Mouse (Mus musculus): Measurements from ENCODE around the gene Fsd1. TPM values are rescaled to one million over a fixed set of nuclear protein-coding genes. Genes with fewer than 3 reads are reported as not detected.

Gene Fsd1
- polyA plus RNA-seq, 1 experiment from 2014 or later, result 3.5 TPM

DNA sequence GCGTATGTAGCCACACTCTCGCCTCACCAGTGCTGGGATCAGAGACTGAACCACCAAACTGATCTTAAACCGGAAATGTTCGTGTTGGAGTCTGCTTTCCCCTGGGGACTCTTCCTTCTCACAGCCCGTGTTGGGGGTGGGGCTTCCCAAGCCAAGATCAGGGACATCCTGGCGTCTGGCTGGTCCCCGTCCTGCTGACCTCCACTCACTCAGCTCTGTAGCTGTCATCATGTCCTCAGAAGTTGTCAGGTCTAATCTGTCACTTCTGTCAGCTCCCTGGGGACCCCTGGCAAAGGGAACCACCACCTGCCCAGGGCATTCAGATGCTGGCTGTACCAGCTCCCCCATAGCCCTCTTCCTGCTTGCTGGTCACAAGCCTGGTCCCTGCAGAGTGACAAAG, 18.1 kb upstream of the Fsd1 start:
- Histone ChIP-seq H3K9ac (ENCODE audit: low read length) (no peak overlapping the region), H3K4me1 (ENCODE audit: control insufficient read depth, insufficient read depth, low read length) (peaks cover 15% of the 10 kb centered on the region), H3K9me3 (replicated peaks; ENCODE audit: control insufficient read depth, low read length) (no peaks in the 10 kb centered on the region), H3K4me3 (ENCODE audit: low read length) (no peak overlapping the region), H3K27ac (ENCODE audit: low read length) (0 out of 2 replicates have a peak overlapping the region, but pooled peaks have one; percentile 25), H3K36me3 (ENCODE audit: control insufficient read depth, insufficient read depth) (peaks cover 16% of the 10 kb centered on the region), H3K27me3 (ENCODE audit: control insufficient read depth, insufficient read depth, low read length) (peaks cover 19% of the 10 kb centered on the region), H3K4me2 (ENCODE audit: low read depth, low read length) (no peak overlapping the region)
- peak; percentile 20; the same call in 1 of the 2 replicates for ATAC-seq (replicated peaks; ENCODE audit: extremely low read depth, insufficient read depth, low FRiP score)
- WGBS, result 31% methylated on average over 7 of the region's 7 CpGs

DNA sequence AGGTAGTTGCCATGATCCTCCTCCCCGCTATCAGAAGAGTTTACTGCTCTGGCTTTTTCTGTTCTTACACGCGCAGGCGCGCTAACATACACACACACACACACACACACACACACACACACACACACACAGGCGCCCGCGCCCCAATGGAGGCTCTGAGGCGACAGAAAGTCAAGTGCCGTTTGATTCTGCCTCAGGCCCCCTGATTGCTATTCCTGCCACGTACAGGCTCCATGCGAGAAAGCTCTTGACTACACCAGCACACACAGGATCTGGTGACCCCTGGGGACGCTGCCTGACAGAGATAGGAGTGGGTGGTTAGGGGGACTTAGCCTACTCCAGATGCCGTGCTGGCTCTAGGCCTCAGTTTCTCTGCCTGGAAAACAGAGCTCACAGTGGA, 16.7 kb upstream of the Fsd1 start:
- Histone ChIP-seq H3K9me3 (replicated peaks; ENCODE audit: control insufficient read depth, low read length) (no peaks in the 10 kb centered on the region), H3K27ac (ENCODE audit: low read length) (no peak overlapping the region), H3K27me3 (ENCODE audit: control insufficient read depth, insufficient read depth, low read length) (peaks cover 19% of the 10 kb centered on the region), H3K36me3 (ENCODE audit: control insufficient read depth, insufficient read depth) (peaks cover 16% of the 10 kb centered on the region), H3K9ac (ENCODE audit: low read length) (no peak overlapping the region), H3K4me2 (ENCODE audit: low read depth, low read length) (peak overlapping the region; percentile 10; the same call in 1 of the 2 replicates), H3K4me1 (ENCODE audit: control insufficient read depth, insufficient read depth, low read length) (peaks cover 15% of the 10 kb centered on the region), H3K4me3 (ENCODE audit: low read length) (no peak overlapping the region)
- 47% methylated on average over 14 of the region's 14 CpGs for WGBS
- no peak for ATAC-seq (replicated peaks; ENCODE audit: extremely low read depth, insufficient read depth, low FRiP score)

DNA sequence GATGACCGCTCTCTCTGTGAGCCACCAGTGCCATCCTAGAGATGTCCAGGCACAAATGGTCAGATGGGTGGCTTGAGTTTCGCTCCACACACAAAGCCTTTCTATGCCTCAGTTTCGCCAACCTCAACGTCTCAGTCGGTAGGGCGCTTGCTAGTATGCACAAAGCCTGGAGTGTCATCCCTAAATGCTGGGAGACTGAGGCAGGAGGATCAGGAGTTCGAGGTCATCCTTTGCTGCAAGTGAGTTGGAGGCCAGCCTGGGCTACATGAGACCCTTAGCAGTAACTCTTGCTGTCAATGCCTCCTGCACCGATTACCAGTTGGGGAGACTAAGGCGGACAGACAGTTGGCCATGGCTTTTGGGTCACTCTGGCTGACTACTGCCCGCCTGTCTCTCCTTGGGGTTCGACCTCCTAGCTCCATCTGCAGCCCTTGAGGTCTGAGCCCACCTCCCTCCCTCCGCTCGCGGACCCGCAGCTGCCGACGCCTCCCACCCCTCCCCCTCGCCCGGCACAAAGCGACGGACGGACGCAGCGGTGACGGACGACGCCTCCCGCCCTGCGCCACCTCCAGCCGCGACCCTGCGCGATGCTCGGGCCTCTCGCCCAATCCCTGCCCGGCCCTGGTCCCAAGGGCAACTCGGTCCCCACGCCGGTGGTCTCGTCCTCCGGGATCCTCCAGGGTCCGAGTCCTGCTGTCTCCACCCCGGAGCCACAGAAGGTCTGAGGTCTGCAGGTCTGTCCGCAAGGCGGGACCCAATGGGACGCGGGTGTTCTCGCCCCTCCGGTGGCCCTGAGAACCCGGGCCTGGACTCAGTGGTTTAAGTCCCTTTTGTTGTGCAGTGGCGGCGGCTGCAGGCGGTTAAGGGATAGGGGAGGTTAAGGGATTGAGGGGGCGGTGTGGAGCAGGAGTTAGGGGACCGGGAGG, 16.1 kb upstream of the Fsd1 start, which contains the start of gene Shd:
TSS of gene Shd (plus strand) at position 502 of the 926 bp plus-strand sequence.
- Histone ChIP-seq H3K36me3 (ENCODE audit: control insufficient read depth, insufficient read depth) (peaks cover 12% of the 10 kb centered on the region), H3K27ac (ENCODE audit: low read length) (no peak within 1 kb of the TSS), H3K9me3 (replicated peaks; ENCODE audit: control insufficient read depth, low read length) (no peaks in the 10 kb centered on the region), H3K4me2 (ENCODE audit: low read depth, low read length) (peak within 1 kb of the TSS; percentile 97), H3K4me1 (ENCODE audit: control insufficient read depth, insufficient read depth, low read length) (peaks cover 15% of the 10 kb centered on the region), H3K27me3 (ENCODE audit: control insufficient read depth, insufficient read depth, low read length) (peaks cover 19% of the 10 kb centered on the region), H3K9ac (ENCODE audit: low read length) (peak within 1 kb of the TSS; percentile 76), H3K4me3 (ENCODE audit: low read length) (peak within 1 kb of the TSS; percentile 61)
- 9% methylated on average over 55 of the region's 55 CpGs for WGBS
- no peak for ATAC-seq (replicated peaks; ENCODE audit: extremely low read depth, insufficient read depth, low FRiP score)

DNA sequence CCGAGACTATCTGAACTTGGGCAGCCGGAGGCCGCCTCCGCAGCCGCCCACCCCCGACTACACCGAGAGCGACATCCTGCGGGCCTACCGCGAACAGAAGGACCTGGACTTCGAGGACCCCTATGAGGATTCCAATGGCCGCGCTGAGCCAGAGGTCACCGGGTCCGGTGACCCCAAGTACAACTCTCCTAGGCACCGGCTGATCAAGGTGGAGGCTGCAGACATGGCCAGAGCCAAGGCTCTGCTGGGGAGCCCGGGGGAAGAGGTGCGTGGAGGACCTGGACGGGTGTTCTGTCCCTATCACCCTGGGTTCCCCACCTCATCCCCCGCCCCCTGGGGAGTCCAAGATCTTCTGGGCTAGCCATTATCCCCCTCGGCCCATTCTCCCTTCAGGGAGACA, 14.9 kb upstream of the Fsd1 start:
- no peak overlapping the region for H3K9ac ChIP-seq (ENCODE audit: low read length)
- WGBS, result 36% methylated on average over 22 of the region's 22 CpGs
- no peak overlapping the region for H3K4me3 ChIP-seq (ENCODE audit: low read length)
- ATAC-seq (replicated peaks; ENCODE audit: extremely low read depth, insufficient read depth, low FRiP score), result no peak
- no peak overlapping the region; the same call in 1 of the 2 replicates for H3K4me2 ChIP-seq (ENCODE audit: low read depth, low read length)
- H3K27ac ChIP-seq (ENCODE audit: low read length), result no peak overlapping the region
- H3K4me1 ChIP-seq (ENCODE audit: control insufficient read depth, insufficient read depth, low read length), result peaks cover 15% of the 10 kb centered on the region
- peaks cover 19% of the 10 kb centered on the region for H3K27me3 ChIP-seq (ENCODE audit: control insufficient read depth, insufficient read depth, low read length)
- no peaks in the 10 kb centered on the region for H3K9me3 ChIP-seq (replicated peaks; ENCODE audit: control insufficient read depth, low read length)
- H3K36me3 ChIP-seq (ENCODE audit: control insufficient read depth, insufficient read depth), result peaks cover 9% of the 10 kb centered on the region

- ATAC-seq (replicated peaks; ENCODE audit: extremely low read depth, insufficient read depth, low FRiP score), result peak; percentile 52; the same call in 1 of the 2 replicates
- 18% methylated on average over 13 of the region's 13 CpGs for WGBS
- H3K4me2 ChIP-seq (ENCODE audit: low read depth, low read length), result no peak overlapping the region
These were observed 9.9 kb upstream of the Fsd1 start for GRCm38 (mm10) chr17:55976255-55976862.

GRCm38 (mm10) chr17:55977301-55977700, 9.0 kb upstream of the Fsd1 start:
- no peak for ATAC-seq (replicated peaks; ENCODE audit: extremely low read depth, insufficient read depth, low FRiP score)
- peaks cover 6% of the 10 kb centered on the region for H3K27me3 ChIP-seq (ENCODE audit: control insufficient read depth, insufficient read depth, low read length)
- H3K4me2 ChIP-seq (ENCODE audit: low read depth, low read length), result no peak overlapping the region
- no peaks in the 10 kb centered on the region for H3K4me1 ChIP-seq (ENCODE audit: control insufficient read depth, insufficient read depth, low read length)
- H3K27ac ChIP-seq (ENCODE audit: low read length), result no peak overlapping the region
- 48% methylated on average over 3 of the region's 3 CpGs for WGBS
- H3K9ac ChIP-seq (ENCODE audit: low read length), result no peak overlapping the region
- no peaks in the 10 kb centered on the region for H3K9me3 ChIP-seq (replicated peaks; ENCODE audit: control insufficient read depth, low read length)
- H3K36me3 ChIP-seq (ENCODE audit: control insufficient read depth, insufficient read depth), result no peaks in the 10 kb centered on the region
- H3K4me3 ChIP-seq (ENCODE audit: low read length), result no peak overlapping the region

More at GRCm38 (mm10) chr17:55976255-55976862, 9.9 kb upstream of the Fsd1 start:
- Histone ChIP-seq H3K27ac (ENCODE audit: low read length) (no peak overlapping the region), H3K36me3 (ENCODE audit: control insufficient read depth, insufficient read depth) (no peaks in the 10 kb centered on the region), H3K4me3 (ENCODE audit: low read length) (no peak overlapping the region), H3K9me3 (replicated peaks; ENCODE audit: control insufficient read depth, low read length) (no peaks in the 10 kb centered on the region), H3K4me1 (ENCODE audit: control insufficient read depth, insufficient read depth, low read length) (no peaks in the 10 kb centered on the region), H3K27me3 (ENCODE audit: control insufficient read depth, insufficient read depth, low read length) (peaks cover 8% of the 10 kb centered on the region), H3K9ac (ENCODE audit: low read length) (no peak overlapping the region)

DNA sequence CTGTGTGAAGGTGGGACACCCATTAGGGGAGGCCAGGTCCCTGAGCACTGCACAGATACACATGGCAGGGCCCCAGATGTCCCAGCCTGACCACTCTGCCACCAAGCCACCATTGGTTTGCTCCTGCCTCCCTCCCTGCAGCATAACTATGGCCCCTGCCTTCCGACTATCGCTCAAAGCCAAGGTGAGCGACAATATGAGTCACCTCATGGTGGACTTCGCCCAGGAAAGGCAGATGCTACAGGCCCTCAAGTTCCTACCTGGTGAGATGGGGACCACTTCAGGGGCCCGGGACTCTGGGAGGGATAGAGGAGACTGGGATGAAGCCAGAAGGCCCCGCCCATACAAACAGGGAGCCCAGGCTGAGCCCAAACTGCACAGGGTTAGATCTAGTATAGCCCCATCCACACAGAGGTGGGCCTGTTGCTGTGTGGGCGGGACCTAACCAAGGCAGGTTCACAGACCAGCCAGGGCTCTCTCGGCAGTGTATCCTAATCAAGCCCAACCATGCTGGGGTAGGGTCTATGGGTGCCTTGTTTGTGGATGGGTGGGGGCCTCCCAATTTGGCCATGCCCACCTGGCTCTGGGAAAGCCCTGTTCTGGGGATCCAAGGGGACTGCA, 4.1 kb downstream of the Fsd1 start:
- no peak for ATAC-seq (replicated peaks; ENCODE audit: extremely low read depth, insufficient read depth, low FRiP score)
- H3K9me3 ChIP-seq (replicated peaks; ENCODE audit: control insufficient read depth, low read length), result no peaks in the 10 kb centered on the region
- no peaks in the 10 kb centered on the region for H3K4me1 ChIP-seq (ENCODE audit: control insufficient read depth, insufficient read depth, low read length)
- H3K9ac ChIP-seq (ENCODE audit: low read length), result no peak overlapping the region
- 69% methylated on average over 8 of the region's 8 CpGs for WGBS
- peaks cover 17% of the 10 kb centered on the region for H3K27me3 ChIP-seq (ENCODE audit: control insufficient read depth, insufficient read depth, low read length)
- no peak overlapping the region for H3K4me2 ChIP-seq (ENCODE audit: low read depth, low read length)
- H3K36me3 ChIP-seq (ENCODE audit: control insufficient read depth, insufficient read depth), result no peaks in the 10 kb centered on the region
- no peak overlapping the region for H3K27ac ChIP-seq (ENCODE audit: low read length)
- no peak overlapping the region for H3K4me3 ChIP-seq (ENCODE audit: low read length)

GRCm38 (mm10) chr17:55996007-55996406, 9.7 kb downstream of the Fsd1 start:
- Histone ChIP-seq H3K27ac (ENCODE audit: low read length) (no peak overlapping the region), H3K4me2 (ENCODE audit: low read depth, low read length) (no peak overlapping the region), H3K9me3 (replicated peaks; ENCODE audit: control insufficient read depth, low read length) (no peaks in the 10 kb centered on the region), H3K4me1 (ENCODE audit: control insufficient read depth, insufficient read depth, low read length) (no peaks in the 10 kb centered on the region; the same call in 1 of the 2 replicates), H3K27me3 (ENCODE audit: control insufficient read depth, insufficient read depth, low read length) (peaks cover 11% of the 10 kb centered on the region), H3K36me3 (ENCODE audit: control insufficient read depth, insufficient read depth) (no peaks in the 10 kb centered on the region), H3K4me3 (ENCODE audit: low read length) (no peak overlapping the region), H3K9ac (ENCODE audit: low read length) (no peak overlapping the region)
- no peak for ATAC-seq (replicated peaks; ENCODE audit: extremely low read depth, insufficient read depth, low FRiP score)
- 81% methylated on average over 15 of the region's 15 CpGs for WGBS
